Comparison of ENCODE assay signal across 13 mouse cellular contexts in the genomic region with DNA sequence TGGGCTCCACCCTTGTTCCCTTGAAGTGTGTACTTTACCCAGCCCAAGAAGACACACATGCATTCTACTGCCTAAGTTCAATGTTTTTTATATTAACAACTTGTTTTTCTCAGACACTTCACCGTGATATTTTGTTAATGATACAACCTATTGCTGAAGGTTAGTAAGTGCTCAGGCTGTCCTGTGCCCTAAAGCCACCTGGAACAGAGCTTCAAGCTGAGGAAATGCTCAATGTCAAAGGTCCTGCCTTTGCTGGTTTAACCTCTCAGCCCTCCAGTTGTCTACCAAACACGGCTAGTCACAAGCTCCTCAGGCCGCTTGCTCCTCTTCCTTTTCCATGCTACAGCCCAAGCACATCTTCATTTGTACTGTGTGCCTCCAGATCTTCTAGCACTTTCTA.
"Had no signal": no experiment of that assay in that cellular context is flagged by ENCODE, and none has a peak within 500 bp of the region (broad histone marks: within the 10 kb centered on the region; RNA-seq: fewer than 3 reads in every experiment).

No protein-coding gene starts in this region.

- H3K4me3 ChIP-seq: layer of hippocampus, adult 2 months; liver, embryonic 12.5 days; megakaryocyte, embryonic 14.5 days; midbrain, embryonic 15.5 days; neural tube, embryonic 13.5 days had no signal

- H3K36me3 ChIP-seq: midbrain, embryonic 15.5 days had no signal

- H3K27ac ChIP-seq: layer of hippocampus, adult 2 months; liver, embryonic 12.5 days; macrophage; midbrain, embryonic 15.5 days; neural tube, embryonic 13.5 days had no signal

- DNase-seq: left cerebral cortex, postnatal 4 days; lung, embryonic 14.5 days; lung, postnatal 14 days; right cerebral cortex, postnatal 14 days; thymus, postnatal 4 days had no signal

- ATAC-seq: intestine, embryonic 16.5 days; liver, embryonic 12.5 days; midbrain, embryonic 15.5 days had no signal

- H3K9ac ChIP-seq: liver, embryonic 12.5 days; lung, embryonic 14.5 days; midbrain, embryonic 15.5 days; neural tube, embryonic 13.5 days had no signal

- H3K4me1 ChIP-seq: liver, embryonic 12.5 days; megakaryocyte, embryonic 14.5 days; midbrain, embryonic 15.5 days; neural tube, embryonic 13.5 days had no signal

- H3K9me3 ChIP-seq: liver, embryonic 12.5 days; midbrain, embryonic 15.5 days; neural tube, embryonic 13.5 days had no signal

- H3K27me3 ChIP-seq: liver, embryonic 12.5 days; megakaryocyte, embryonic 14.5 days; midbrain, embryonic 15.5 days; neural tube, embryonic 13.5 days had no signal

- H3K4me2 ChIP-seq: liver, embryonic 12.5 days; lung, embryonic 14.5 days; midbrain, embryonic 11.5 days; midbrain, embryonic 15.5 days; neural tube, embryonic 13.5 days had no signal
